In the genomic region with DNA sequence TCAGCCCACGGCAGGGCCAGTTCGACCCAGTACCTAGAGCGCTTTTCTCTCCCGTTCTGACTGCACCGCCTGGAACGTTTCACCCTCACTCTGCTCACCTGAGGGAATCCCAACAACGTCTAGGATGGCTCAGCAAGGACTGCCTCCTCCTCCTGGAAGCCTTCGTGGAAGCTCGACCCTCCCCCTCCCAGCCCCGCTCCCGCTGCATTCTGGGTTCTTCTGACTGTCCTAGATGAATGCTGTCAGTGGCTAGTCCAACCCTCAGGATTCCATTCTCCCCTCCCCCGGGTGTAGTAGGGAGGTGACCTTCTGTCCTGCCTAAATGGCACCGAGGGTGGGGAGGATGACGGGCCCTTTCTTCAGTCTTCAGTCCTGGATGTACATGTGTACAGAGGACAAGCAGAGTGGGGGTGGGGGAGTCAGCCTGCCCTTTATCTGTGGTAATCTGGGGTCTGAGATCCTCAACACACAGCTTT, we compare ENCODE assay signal across 8 mouse cellular contexts. TPM values are rescaled to one million over a fixed set of nuclear protein-coding genes. Genes with fewer than 3 reads are reported as not detected.
DNase-seq lines count a peak whose midpoint lies in the region; ATAC-seq and TF ChIP-seq lines count a peak whose summit lies in the region.

A gene (minus strand): TSS at position 123 of the 476 bp plus-strand sequence.

- no peak for ATAC-seq in midbrain, embryonic 16.5 days

- 44% methylated on average over 14 of the region's 14 CpGs for WGBS in lung, adult 2 months
- WGBS in midbrain, embryonic 16.5 days: 7% methylated on average over 14 of the region's 14 CpGs

- H3K36me3 ChIP-seq in midbrain, embryonic 16.5 days (ENCODE audit: control insufficient read depth, insufficient read depth, low read length): no peaks in the 10 kb centered on the region

- TF ChIP-seq POLR2A in lung, adult 2 months (IDR thresholded peaks at IDR 0.05; ENCODE audit: borderline replicate concordance, extremely low read depth, low read depth, low read length): no peak

- peaks cover 14% of the 10 kb centered on the region for H3K27me3 ChIP-seq in midbrain, embryonic 16.5 days (ENCODE audit: control insufficient read depth, insufficient read depth, low read depth, low read length)

- no peak within 1 kb of the TSS for H3K27ac ChIP-seq in midbrain, embryonic 16.5 days (ENCODE audit: low read length)

- no peaks in the 10 kb centered on the region for H3K9me3 ChIP-seq in midbrain, embryonic 16.5 days (replicated peaks; ENCODE audit: control insufficient read depth, low read length, poor library complexity, severe bottlenecking)

- peaks cover 17% of the 10 kb centered on the region for H3K4me1 ChIP-seq in lung, adult 2 months (ENCODE audit: control insufficient read depth, insufficient read depth, low read length)
- peaks cover 25% of the 10 kb centered on the region for H3K4me1 ChIP-seq in midbrain, embryonic 16.5 days (ENCODE audit: control insufficient read depth, insufficient read depth, low read length)

- peak within 1 kb of the TSS; percentile 87 for H3K4me2 ChIP-seq in midbrain, embryonic 16.5 days (ENCODE audit: low read length)

- H3K9ac ChIP-seq in midbrain, embryonic 16.5 days (ENCODE audit: low read depth, low read length): peak within 1 kb of the TSS; percentile 64

- DNase-seq in lung, adult 2 months: no peak
- no peak for DNase-seq in lung, postnatal 36 days
- no peak for DNase-seq in adrenal gland, postnatal 25 days
- DNase-seq in heart, adult 8-10 months (ENCODE audit: low spot score): no peak
- peak; percentile 44 for DNase-seq in kidney, postnatal 14 days
- DNase-seq in ovary, adult 18-20 months (ENCODE audit: low spot score): no peak
- no peak for DNase-seq in spleen, postnatal 14 days (ENCODE audit: low spot score in 2 of 2)

- no peak for TF ChIP-seq CTCF in lung, adult 2 months (IDR thresholded peaks at IDR 0.05; ENCODE audit: insufficient read depth, low read length)

- peak within 1 kb of the TSS; percentile 99 for H3K4me3 ChIP-seq in lung, adult 2 months (replicated peaks; ENCODE audit: extremely low read depth, low read depth, low read length)
- H3K4me3 ChIP-seq in midbrain, embryonic 16.5 days (ENCODE audit: low read depth, low read length): peak within 1 kb of the TSS; percentile 64

RNA-seq across cellular contexts. Expression of the gene that starts here (rescaled TPM):
- polyA plus RNA-seq in lung, adult 2 months (2012; rRNA removed): 53.3 and 110 TPM in 2 replicates
- 12.5 and 13.0 TPM in 2 replicates for total RNA-seq in adrenal gland, postnatal 25 days (2021)
- total RNA-seq in heart, adult 8-10 months (2022): 10 to 100 TPM; 10.9 to 32.1 (median 16.1) TPM
- polyA plus RNA-seq in midbrain, embryonic 16.5 days (2015; fragmentation: Nextera tagmentation; extraction: Ambion mirVana): 0.75 and 1.0 TPM in 2 replicates

Comparison
In these comparisons a context has a peak if more than half of its experiments do, and no peak if none do; other contexts are left out.
1. RNA of the gene that starts here (polyA plus RNA-seq): 53.3 to 110 TPM in lung, adult 2 months; 0.75 to 1.0 TPM in midbrain, embryonic 16.5 days; every median in the first group is over 10 times any median in the second.